Mouse (Mus musculus) intestine, embryonic 14.5 days (tissue): ENCODE data around the gene Pax3. TPM values are rescaled to one million over a fixed set of nuclear protein-coding genes. Genes with fewer than 3 reads are reported as not detected.
A peak's percentile ranks its signal among the peaks of the same experiment; 100 is the strongest.

Experiments
- ATAC-seq: fragments of 200-750 bp; cut with Nextera tagmentation; replicated peaks from 2 replicates; pipeline ENCODE4 v1.8.0; 2017; ENCODE audit warnings: low read depth, moderate number of reproducible peaks, moderate TSS enrichment, moderate library complexity; ENCODE audit not compliant: low FRiP score, low TSS enrichment
- DNase-seq: peaks from one replicate; pipeline ENCODE4 v3.0.0-alpha.2; 2018; ENCODE audit warnings: low spot score
- H3K27ac ChIP-seq: fragments of 300-500 bp; sonication (generic); 2 replicates; pipeline ENCODE4 v1.5.1; 2014; ENCODE audit warnings: low read depth, mild to moderate bottlenecking, control low read depth
- H3K27me3 ChIP-seq: fragments of 300-500 bp; sonication (generic); replicated peaks from 2 replicates; pipeline ENCODE4 v1.6.1; 2014; ENCODE audit warnings: low read length, control low read depth; ENCODE audit not compliant: control insufficient read depth, insufficient read depth
- H3K36me3 ChIP-seq: fragments of 300-500 bp; sonication (generic); 2 replicates; pipeline ENCODE4 v1.6.1; 2014; ENCODE audit warnings: low read length, control low read depth; ENCODE audit not compliant: control insufficient read depth, insufficient read depth
- H3K4me1 ChIP-seq: fragments of 300-500 bp; sonication (generic); replicated peaks from 2 replicates; pipeline ENCODE4 v1.6.1; 2014; ENCODE audit warnings: low read length, control low read depth, mixed read lengths; ENCODE audit not compliant: control insufficient read depth, insufficient read depth
- H3K4me2 ChIP-seq: fragments of 300-500 bp; sonication (generic); 2 replicates; pipeline ENCODE4 v1.6.1; 2014; ENCODE audit warnings: low read length
- H3K4me3 ChIP-seq: fragments of 300-500 bp; sonication (generic); 2 replicates; pipeline ENCODE4 v1.5.1; 2014; ENCODE audit warnings: low read depth, low read length, control low read depth, mixed read lengths
- H3K9ac ChIP-seq: fragments of 300-500 bp; sonication (generic); 2 replicates; pipeline ENCODE4 v1.6.1; 2014; ENCODE audit warnings: mild to moderate bottlenecking, low read length
- H3K9me3 ChIP-seq: fragments of 300-500 bp; sonication (generic); 2 replicates; pipeline ENCODE4 v1.6.1; 2016; ENCODE audit warnings: low read length, control low read depth; ENCODE audit not compliant: control insufficient read depth
- WGBS: fragments of 180-500 bp; shearing (Covaris S2); extraction: QIAGEN DNeasy Blood & Tissue Kit; methylation state at CpG from one replicate; pipeline ENCODE4 v1.1.7; 2014; 5-methylcytosine and 5-hydroxymethylcytosine counted together
- polyA plus RNA-seq: library from polyadenylated mRNA; unstranded; fragments of >200 nt; fragmentation: Nextera tagmentation; extraction: Ambion mirVana; gene quantifications from 2 replicates; pipeline ENCODE4 v1.2.1, GENCODE M21; 2014

Gene Pax3
- polyA plus RNA-seq, 1 experiment from 2014 or later: not detected

GRCm38 (mm10) chr1:78201251-78202010, 4.5 kb upstream of the Pax3 start:
- DNase-seq: peak; percentile 78
- no peak for ATAC-seq
- Histone ChIP-seq H3K9ac (no peak overlapping the region), H3K4me1 (peaks cover 12% of the 10 kb centered on the region; the same call in 1 of the 2 replicates), H3K9me3 (no peaks in the 10 kb centered on the region), H3K4me3 (no peak overlapping the region), H3K4me2 (no peak overlapping the region), H3K36me3 (no peaks in the 10 kb centered on the region), H3K27me3 (peaks cover 99% of the 10 kb centered on the region), H3K27ac (no peak overlapping the region)
- under 1% methylated on average over 28 of the region's 28 CpGs for WGBS

GRCm38 (mm10) chr1:78200191-78200590, 3.3 kb upstream of the Pax3 start:
- Histone ChIP-seq H3K9me3 (no peaks in the 10 kb centered on the region), H3K9ac (no peak overlapping the region), H3K4me2 (no peak overlapping the region), H3K4me3 (no peak overlapping the region), H3K27me3 (peaks cover 99% of the 10 kb centered on the region), H3K27ac (no peak overlapping the region), H3K4me1 (peaks cover 12% of the 10 kb centered on the region; the same call in 1 of the 2 replicates), H3K36me3 (no peaks in the 10 kb centered on the region)
- DNase-seq: peak; percentile 74
- WGBS: 2% methylated on average over 15 of the region's 15 CpGs
- ATAC-seq: no peak

GRCm38 (mm10) chr1:78199221-78199620, 2.3 kb upstream of the Pax3 start:
- ATAC-seq (no peak), DNase-seq (no peak)
- Histone ChIP-seq H3K4me2 (no peak overlapping the region), H3K9ac (no peak overlapping the region), H3K27me3 (peaks cover 99% of the 10 kb centered on the region), H3K4me1 (peaks cover 12% of the 10 kb centered on the region; the same call in 1 of the 2 replicates), H3K27ac (no peak overlapping the region), H3K9me3 (no peaks in the 10 kb centered on the region), H3K4me3 (no peak overlapping the region), H3K36me3 (no peaks in the 10 kb centered on the region)
- WGBS: 0% methylated on average over 9 of the region's 9 CpGs

- DNase-seq: no peak
Measured at GRCm38 (mm10) chr1:78198319-78198940, 1.5 kb upstream of the Pax3 start.

GRCm38 (mm10) chr1:78197351-78198234, 659 bp upstream of the Pax3 start:
- Histone ChIP-seq H3K4me3 (no peak overlapping the region), H3K9me3 (no peaks in the 10 kb centered on the region), H3K4me1 (peaks cover 7% of the 10 kb centered on the region; the same call in 1 of the 2 replicates), H3K27me3 (peaks cover 99% of the 10 kb centered on the region), H3K9ac (no peak overlapping the region), H3K27ac (no peak overlapping the region), H3K4me2 (peak overlapping the region; percentile 36), H3K36me3 (no peaks in the 10 kb centered on the region)
- no peak for DNase-seq
- no peak for ATAC-seq
- WGBS: 2% methylated on average over 21 of the region's 21 CpGs

More at GRCm38 (mm10) chr1:78198319-78198940, 1.5 kb upstream of the Pax3 start:
- H3K9ac ChIP-seq: no peak overlapping the region
- peaks cover 7% of the 10 kb centered on the region; the same call in 1 of the 2 replicates for H3K4me1 ChIP-seq
- H3K36me3 ChIP-seq: no peaks in the 10 kb centered on the region
- no peak for ATAC-seq
- H3K27ac ChIP-seq: no peak overlapping the region
- WGBS: under 1% methylated on average over 9 of the region's 9 CpGs
- no peak overlapping the region for H3K4me2 ChIP-seq
- H3K27me3 ChIP-seq: peaks cover 99% of the 10 kb centered on the region
- no peak overlapping the region for H3K4me3 ChIP-seq
- no peaks in the 10 kb centered on the region for H3K9me3 ChIP-seq

- DNase-seq (peak; percentile 78), ATAC-seq (no peak)
- Histone ChIP-seq H3K9ac (no peak overlapping the region), H3K36me3 (no peaks in the 10 kb centered on the region), H3K4me2 (peak overlapping the region; percentile 36), H3K4me3 (0 out of 2 replicates have a peak overlapping the region, but pooled peaks have one; percentile 4), H3K27ac (no peak overlapping the region), H3K9me3 (no peaks in the 10 kb centered on the region), H3K4me1 (peaks cover 7% of the 10 kb centered on the region; the same call in 1 of the 2 replicates), H3K27me3 (peaks cover 100% of the 10 kb centered on the region)
- under 1% methylated on average over 42 of the region's 42 CpGs for WGBS
Measured at GRCm38 (mm10) chr1:78195771-78196712, 892 bp downstream of the Pax3 start.

- 2% methylated on average over 21 of the region's 21 CpGs for WGBS
- ATAC-seq (no peak), DNase-seq (peak; percentile 72)
- Histone ChIP-seq H3K4me1 (peaks cover 7% of the 10 kb centered on the region; the same call in 1 of the 2 replicates), H3K4me2 (no peak overlapping the region), H3K27me3 (peaks cover 100% of the 10 kb centered on the region), H3K27ac (no peak overlapping the region), H3K36me3 (no peaks in the 10 kb centered on the region), H3K9me3 (no peaks in the 10 kb centered on the region), H3K4me3 (no peak overlapping the region), H3K9ac (no peak overlapping the region)
Measured at GRCm38 (mm10) chr1:78195145-78195544, 1.8 kb downstream of the Pax3 start.
